Mouse (Mus musculus): Measurements from ENCODE around the gene Trim5.
"Not testable (repeated sequence)": the region's sequence is repeated elsewhere in the genome, so short reads cannot be mapped to it uniquely, and the experiment has no call there.

DNA sequence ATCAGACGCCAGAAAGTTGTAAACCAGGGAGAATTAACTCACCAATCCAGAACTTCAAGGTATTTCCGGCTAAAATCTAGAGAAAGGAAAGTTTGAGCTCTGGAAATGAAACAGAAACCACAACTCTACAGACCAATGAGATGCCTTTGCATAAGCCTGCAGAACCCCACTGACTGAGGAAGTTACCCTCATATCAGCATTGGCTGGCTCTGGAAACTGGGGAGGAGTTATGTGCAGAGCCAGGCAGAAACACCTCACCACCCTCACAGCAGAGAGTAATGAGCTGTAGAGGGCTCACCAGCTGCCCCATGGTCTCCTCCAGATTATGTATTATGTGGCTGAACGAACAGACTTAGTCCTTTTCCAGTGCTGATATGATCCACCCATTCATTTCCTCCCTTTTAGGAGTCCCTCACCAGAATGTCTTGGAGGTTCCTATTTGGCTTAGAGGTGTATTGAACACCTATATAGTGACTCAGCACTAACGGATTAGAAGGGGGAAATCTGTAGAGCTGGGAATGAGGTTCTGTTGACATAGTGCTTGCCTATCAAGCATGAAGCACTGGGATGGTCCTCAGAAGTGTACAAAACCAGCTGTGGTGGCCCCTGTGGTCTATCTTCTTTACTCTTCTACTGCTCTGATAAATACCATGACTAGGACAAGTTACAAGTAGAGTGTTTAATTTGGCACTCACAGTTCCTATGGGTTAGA, 27.6 kb upstream of the Trim5 start, which contains the start of gene Trim12a:
- not testable (repeated sequence) for TF ChIP-seq CTCF (IDR thresholded peaks at IDR 0.05; ENCODE audit: borderline replicate concordance, insufficient read depth, low read length); POLR2A (IDR thresholded peaks at IDR 0.05; ENCODE audit: low read depth, low read length)

All from embryonic fibroblast, embryonic 13.5 days (primary cell).